Mouse (Mus musculus) limb, embryonic 11.5 days (tissue): ENCODE measurements around the gene Alk. TPM values are rescaled to one million over a fixed set of nuclear protein-coding genes. Genes with fewer than 3 reads are reported as not detected.

ENCODE experiments used
- ATAC-seq: fragments of 200-750 bp; cut with Nextera tagmentation; 2 replicates; pipeline ENCODE4 v1.8.0; 2017; ENCODE audit warnings: low read depth; ENCODE audit not compliant: insufficient number of reproducible peaks, low FRiP score, low TSS enrichment
- DNase-seq: peaks from one replicate; pipeline ENCODE4 v3.0.0-alpha.2; 2015; ENCODE audit warnings: low spot score
- H3K27ac ChIP-seq: fragments of 300-500 bp; sonication (generic); replicated peaks from 2 replicates; pipeline ENCODE4 v1.5.1; 2014; ENCODE audit warnings: low read depth, mild to moderate bottlenecking, low read length
- H3K27me3 ChIP-seq: fragments of 300-500 bp; sonication (generic); 2 replicates; pipeline ENCODE4 v1.6.1; 2014; ENCODE audit warnings: mild to moderate bottlenecking, low read length, mixed read lengths; ENCODE audit not compliant: control insufficient read depth, insufficient read depth
- H3K36me3 ChIP-seq: fragments of 300-500 bp; sonication (generic); 2 replicates; pipeline ENCODE4 v1.6.1; 2014; ENCODE audit warnings: mild to moderate bottlenecking, low read length, moderate library complexity, mixed read lengths; ENCODE audit not compliant: control insufficient read depth, insufficient read depth
- H3K4me1 ChIP-seq: fragments of 300-500 bp; sonication (generic); 2 replicates; pipeline ENCODE4 v1.6.1; 2014; ENCODE audit warnings: low read length, mixed read lengths; ENCODE audit not compliant: control insufficient read depth, insufficient read depth
- H3K4me2 ChIP-seq: fragments of 300-500 bp; sonication (generic); 2 replicates; pipeline ENCODE4 v1.6.1; 2014; ENCODE audit warnings: low read depth, mild to moderate bottlenecking, moderate library complexity; ENCODE audit not compliant: severe bottlenecking
- H3K4me3 ChIP-seq: fragments of 300-500 bp; sonication (generic); 2 replicates; pipeline ENCODE4 v1.5.1; 2014; ENCODE audit warnings: low read depth, low read length
- H3K9ac ChIP-seq: fragments of 300-500 bp; sonication (generic); 2 replicates; pipeline ENCODE4 v1.6.1; 2014; ENCODE audit warnings: mild to moderate bottlenecking, low read length
- H3K9me3 ChIP-seq: fragments of 300-500 bp; sonication (generic); 2 replicates; pipeline ENCODE4 v1.6.1; 2016; ENCODE audit warnings: low read length; ENCODE audit not compliant: control insufficient read depth
- WGBS: fragments of 180-500 bp; shearing (Covaris S2); extraction: QIAGEN DNeasy Blood & Tissue Kit; methylation state at CpG from one replicate; pipeline ENCODE4 v1.1.7; 2014; 5-methylcytosine and 5-hydroxymethylcytosine counted together
- polyA plus RNA-seq: library from polyadenylated mRNA; unstranded; fragments of >200 nt; fragmentation: Nextera tagmentation; extraction: Ambion mirVana; gene quantifications from 2 replicates; pipeline ENCODE4 v1.2.1, GENCODE M21; 2014

Gene Alk
- polyA plus RNA-seq, 1 experiment from 2014 or later: 0.05 TPM

- Histone ChIP-seq H3K4me1 (no peaks in the 10 kb centered on the region), H3K27me3 (no peaks in the 10 kb centered on the region), H3K9ac (no peak overlapping the region), H3K27ac (no peak overlapping the region), H3K36me3 (no peaks in the 10 kb centered on the region), H3K4me3 (no peak overlapping the region), H3K4me2 (no peak overlapping the region), H3K9me3 (no peaks in the 10 kb centered on the region)
- DNase-seq: no peak
- ATAC-seq: no peak
- 46% methylated on average over 7 of the region's 7 CpGs for WGBS
These were observed 81.4 kb downstream of the Alk start for GRCm38 (mm10) chr17:72523006-72523405.

GRCm38 (mm10) chr17:72522381-72522780 is 82.0 kb downstream of the Alk start:
- Histone ChIP-seq H3K4me1 (no peaks in the 10 kb centered on the region), H3K36me3 (no peaks in the 10 kb centered on the region), H3K9ac (no peak overlapping the region), H3K9me3 (no peaks in the 10 kb centered on the region), H3K27ac (no peak overlapping the region), H3K4me3 (no peak overlapping the region), H3K4me2 (no peak overlapping the region), H3K27me3 (no peaks in the 10 kb centered on the region)
- DNase-seq: peak; percentile 34
- no peak for ATAC-seq
- 23% methylated on average over 4 of the region's 4 CpGs for whole genome bisulfite sequencing

GRCm38 (mm10) chr17:72521353-72521752 is 83.1 kb downstream of the Alk start:
- no peaks in the 10 kb centered on the region for H3K27me3 ChIP-seq
- 94% methylated on average over 5 of the region's 5 CpGs for WGBS
- no peaks in the 10 kb centered on the region for H3K36me3 ChIP-seq
- no peak overlapping the region for H3K4me3 ChIP-seq
- H3K4me2 ChIP-seq: no peak overlapping the region
- H3K4me1 ChIP-seq: no peaks in the 10 kb centered on the region
- ATAC-seq (no peak), DNase-seq (no peak)
- no peak overlapping the region for H3K9ac ChIP-seq
- H3K9me3 ChIP-seq: no peaks in the 10 kb centered on the region
- no peak overlapping the region for H3K27ac ChIP-seq

- H3K4me1 ChIP-seq: no peaks in the 10 kb centered on the region
- H3K36me3 ChIP-seq: no peaks in the 10 kb centered on the region
- no peak overlapping the region for H3K4me2 ChIP-seq
- WGBS: 88% methylated on average over 6 of the region's 6 CpGs
- no peaks in the 10 kb centered on the region for H3K27me3 ChIP-seq
- H3K9ac ChIP-seq: no peak overlapping the region
- H3K4me3 ChIP-seq: no peak overlapping the region
- DNase-seq: no peak
- no peak for ATAC-seq
- H3K9me3 ChIP-seq: no peaks in the 10 kb centered on the region
- H3K27ac ChIP-seq: no peak overlapping the region
These were observed 93.7 kb downstream of the Alk start for GRCm38 (mm10) chr17:72510746-72511145.

- WGBS: 94% methylated on average over 7 of the region's 7 CpGs
- Histone ChIP-seq H3K27me3 (no peaks in the 10 kb centered on the region), H3K4me1 (no peaks in the 10 kb centered on the region), H3K4me2 (no peak overlapping the region), H3K36me3 (no peaks in the 10 kb centered on the region), H3K27ac (no peak overlapping the region), H3K9me3 (no peaks in the 10 kb centered on the region), H3K9ac (no peak overlapping the region), H3K4me3 (no peak overlapping the region)
- DNase-seq (no peak), ATAC-seq (no peak)
These were observed 95.6 kb downstream of the Alk start for GRCm38 (mm10) chr17:72508678-72509394.

GRCm38 (mm10) chr17:72505213-72505612 is 99.2 kb downstream of the Alk start:
- ATAC-seq: no peak
- Histone ChIP-seq H3K4me2 (no peak overlapping the region), H3K4me1 (no peaks in the 10 kb centered on the region), H3K36me3 (no peaks in the 10 kb centered on the region), H3K9me3 (no peaks in the 10 kb centered on the region), H3K9ac (no peak overlapping the region), H3K27me3 (no peaks in the 10 kb centered on the region), H3K27ac (no peak overlapping the region), H3K4me3 (no peak overlapping the region)
- WGBS: 64% methylated on average over 7 of the region's 7 CpGs
- DNase-seq: no peak

GRCm38 (mm10) chr17:72504581-72504980 is 99.8 kb downstream of the Alk start:
- Histone ChIP-seq H3K4me3 (no peak overlapping the region), H3K9ac (no peak overlapping the region), H3K27ac (no peak overlapping the region), H3K4me1 (no peaks in the 10 kb centered on the region), H3K4me2 (no peak overlapping the region), H3K36me3 (no peaks in the 10 kb centered on the region), H3K27me3 (no peaks in the 10 kb centered on the region), H3K9me3 (no peaks in the 10 kb centered on the region)
- WGBS: 86% methylated on average over 6 of the region's 6 CpGs
- ATAC-seq (no peak), DNase-seq (no peak)

GRCm38 (mm10) chr17:72495395-72495794 is 109.0 kb downstream of the Alk start:
- Histone ChIP-seq H3K27ac (no peak overlapping the region), H3K4me1 (no peaks in the 10 kb centered on the region), H3K9ac (no peak overlapping the region), H3K4me3 (no peak overlapping the region), H3K27me3 (no peaks in the 10 kb centered on the region), H3K36me3 (no peaks in the 10 kb centered on the region), H3K9me3 (no peaks in the 10 kb centered on the region), H3K4me2 (no peak overlapping the region)
- DNase-seq: no peak
- no peak for ATAC-seq
- WGBS: 80% methylated on average over 5 of the region's 5 CpGs

- ATAC-seq: no peak
- no peak for DNase-seq
- no peak overlapping the region for H3K9ac ChIP-seq
- H3K27me3 ChIP-seq: no peaks in the 10 kb centered on the region
- H3K4me3 ChIP-seq: no peak overlapping the region
- no peaks in the 10 kb centered on the region for H3K9me3 ChIP-seq
- H3K27ac ChIP-seq: no peak overlapping the region
- H3K4me2 ChIP-seq: no peak overlapping the region
- WGBS: 87% methylated on average over 4 of the region's 4 CpGs
- no peaks in the 10 kb centered on the region for H3K4me1 ChIP-seq
- H3K36me3 ChIP-seq: no peaks in the 10 kb centered on the region
These were observed 118.8 kb downstream of the Alk start for GRCm38 (mm10) chr17:72485623-72486022.
